Mouse (Mus musculus) kidney, embryonic 14.5 days (tissue): ENCODE data around the gene Ap1b1. TPM values are rescaled to one million over a fixed set of nuclear protein-coding genes. Genes with fewer than 3 reads are reported as not detected.
"Not testable (repeated sequence)": the region's sequence is repeated elsewhere in the genome, so short reads cannot be mapped to it uniquely, and the experiment has no call there.

ENCODE experiments used
- ATAC-seq: fragments of 200-750 bp; cut with Nextera tagmentation; 2 replicates; pipeline ENCODE4 v1.8.0; 2017; ENCODE audit warnings: moderate number of reproducible peaks, mild to moderate bottlenecking, moderate TSS enrichment, moderate library complexity; ENCODE audit not compliant: low FRiP score, low TSS enrichment
- H3K27ac ChIP-seq: fragments of 300-500 bp; sonication (generic); 2 replicates; pipeline ENCODE4 v1.5.1; 2014; ENCODE audit warnings: low read depth, mild to moderate bottlenecking, low read length, moderate library complexity, mixed read lengths
- H3K27me3 ChIP-seq: fragments of 300-500 bp; sonication (generic); 2 replicates; pipeline ENCODE4 v1.6.1; 2014; ENCODE audit warnings: mild to moderate bottlenecking, low read length; ENCODE audit not compliant: control insufficient read depth, insufficient read depth
- H3K36me3 ChIP-seq: fragments of 300-500 bp; sonication (generic); 2 replicates; pipeline ENCODE4 v1.6.1; 2014; ENCODE audit warnings: low read length, mixed read lengths; ENCODE audit not compliant: control insufficient read depth, insufficient read depth
- H3K4me1 ChIP-seq: fragments of 300-500 bp; sonication (generic); 2 replicates; pipeline ENCODE4 v1.6.1; 2014; ENCODE audit warnings: low read length, mixed read lengths; ENCODE audit not compliant: control insufficient read depth, insufficient read depth
- H3K4me2 ChIP-seq: fragments of 300-500 bp; sonication (generic); replicated peaks from 2 replicates; pipeline ENCODE4 v1.6.1; 2014; ENCODE audit warnings: low read depth, mild to moderate bottlenecking, low read length
- H3K4me3 ChIP-seq: fragments of 300-500 bp; sonication (generic); 2 replicates; pipeline ENCODE4 v1.5.1; 2014; ENCODE audit warnings: mild to moderate bottlenecking, low read length
- H3K9ac ChIP-seq: fragments of 300-500 bp; sonication (generic); 2 replicates; pipeline ENCODE4 v1.6.1; 2014; ENCODE audit warnings: low read depth, mild to moderate bottlenecking, low read length, moderate library complexity
- H3K9me3 ChIP-seq: fragments of 300-500 bp; sonication (generic); 2 replicates; pipeline ENCODE4 v1.6.1; 2016; ENCODE audit warnings: low read length; ENCODE audit not compliant: control insufficient read depth
- WGBS: fragments of 180-500 bp; shearing (Covaris S2); extraction: QIAGEN DNeasy Blood & Tissue Kit; methylation state at CpG from one replicate; pipeline ENCODE4 v1.1.7; 2014; 5-methylcytosine and 5-hydroxymethylcytosine counted together
- polyA plus RNA-seq: library from polyadenylated mRNA; unstranded; fragments of >200 nt; fragmentation: Nextera tagmentation; extraction: Ambion mirVana; gene quantifications from 2 replicates; pipeline ENCODE4 v1.2.1, GENCODE M21; 2014

Ap1b1 gene
- polyA plus RNA-seq, 1 experiment from 2014 or later: 62.6 TPM

GRCm38 (mm10) chr11:5065056-5065821, 78.6 kb downstream of the Ap1b1 start, which contains the start of gene Gas2l1:
Gene Gas2l1, minus strand, starts transcription at chr11:5065327.
- WGBS: under 1% methylated on average over 48 of the region's 50 CpGs
- Histone ChIP-seq H3K4me3 (peak within 1 kb of the TSS; percentile 60), H3K27ac (peak within 1 kb of the TSS; percentile 27; the same call in 1 of the 2 replicates)

GRCm38 (mm10) chr11:5067063-5067462, 80.4 kb downstream of the Ap1b1 start:
- H3K4me2 ChIP-seq: no peak overlapping the region
- no peak overlapping the region for H3K9ac ChIP-seq
- H3K9me3 ChIP-seq: no peaks in the 10 kb centered on the region
- peaks cover 18% of the 10 kb centered on the region; the same call in 1 of the 2 replicates for H3K27me3 ChIP-seq
- H3K36me3 ChIP-seq: peaks cover 41% of the 10 kb centered on the region
- no peak overlapping the region for H3K4me3 ChIP-seq
- no peak for ATAC-seq
- H3K4me1 ChIP-seq: peaks cover 25% of the 10 kb centered on the region
- no peak overlapping the region for H3K27ac ChIP-seq

More at GRCm38 (mm10) chr11:5065056-5065821, 78.6 kb downstream of the Ap1b1 start, which contains the start of gene Gas2l1:
- peak within 1 kb of the TSS; percentile 64 for H3K9ac ChIP-seq
- H3K9me3 ChIP-seq: no peaks in the 10 kb centered on the region
- peaks cover 23% of the 10 kb centered on the region for H3K36me3 ChIP-seq
- peak within 1 kb of the TSS; percentile 96 for H3K4me2 ChIP-seq
- ATAC-seq: peak; percentile 84
- H3K4me1 ChIP-seq: peaks cover 34% of the 10 kb centered on the region
- H3K27me3 ChIP-seq: peaks cover 31% of the 10 kb centered on the region

DNA sequence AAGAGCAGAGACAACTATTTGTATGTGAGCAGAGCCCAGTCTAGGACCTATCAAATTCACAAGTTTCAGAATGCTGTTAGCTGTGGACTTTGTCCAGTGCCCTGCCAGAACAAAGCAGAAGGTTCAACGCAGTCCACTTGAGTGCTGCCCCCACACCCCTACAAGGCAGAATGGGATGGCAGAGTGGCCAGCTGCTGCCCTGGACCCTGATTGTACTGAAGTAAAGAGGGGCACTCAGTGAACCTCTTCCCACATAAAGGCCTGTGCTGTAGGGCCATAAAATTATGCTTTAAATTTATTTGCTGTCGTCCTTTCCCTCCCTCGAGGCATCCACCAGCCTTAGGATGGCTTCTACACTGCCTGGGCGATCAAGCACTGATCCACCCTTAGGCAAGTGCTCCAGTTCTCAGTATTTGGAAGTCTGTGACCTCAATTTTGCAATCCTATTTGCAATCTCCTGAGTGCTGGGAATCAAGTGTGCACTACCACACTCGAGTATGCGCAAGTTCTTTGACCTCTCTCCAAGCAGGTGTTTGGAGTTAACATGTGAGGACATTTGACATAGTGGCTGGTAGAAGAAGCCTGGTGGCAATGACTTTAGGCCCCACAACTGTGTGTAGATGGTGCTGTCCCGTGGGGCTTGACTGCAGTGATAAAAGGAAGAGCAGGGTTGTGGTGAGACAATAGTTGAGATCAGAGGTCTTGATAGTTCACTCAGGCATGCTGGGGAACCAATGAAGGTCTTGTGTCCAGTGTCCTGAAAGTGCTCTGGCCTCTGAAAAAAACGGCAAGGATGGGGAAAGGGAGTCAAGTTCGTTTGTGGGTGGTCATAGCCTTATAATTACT, 81.7 kb downstream of the Ap1b1 start:
- H3K27me3 ChIP-seq: peaks cover 6% of the 10 kb centered on the region; the same call in 1 of the 2 replicates
- ATAC-seq: no peak
- H3K4me2 ChIP-seq: no peak overlapping the region
- WGBS: 77% methylated on average over 9 of the region's 9 CpGs
- H3K9me3 ChIP-seq: no peaks in the 10 kb centered on the region
- peaks cover 15% of the 10 kb centered on the region for H3K4me1 ChIP-seq
- no peak overlapping the region for H3K27ac ChIP-seq
- H3K9ac ChIP-seq: no peak overlapping the region
- no peak overlapping the region for H3K4me3 ChIP-seq
- H3K36me3 ChIP-seq: peaks cover 54% of the 10 kb centered on the region

DNA sequence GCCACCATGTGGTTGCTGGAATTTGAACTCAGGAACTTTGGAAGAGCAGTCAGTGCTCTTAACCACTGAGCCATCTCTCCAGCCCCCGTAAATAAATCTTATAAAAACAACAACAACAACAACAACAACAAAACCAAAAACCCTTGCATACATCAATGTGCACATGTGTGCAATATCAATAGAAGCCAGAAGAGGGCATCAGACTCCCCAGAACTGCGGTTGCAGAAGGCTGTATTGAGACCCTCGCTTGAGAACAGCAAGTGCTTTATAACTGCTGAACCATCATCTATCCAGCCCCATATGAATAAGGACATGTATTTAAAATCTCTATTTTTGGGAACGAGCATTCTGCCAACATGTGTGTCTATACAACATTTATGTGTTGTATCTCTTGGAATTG, 88.3 kb downstream of the Ap1b1 start:
- Histone ChIP-seq H3K4me2 (no peak overlapping the region), H3K36me3 (peaks cover 89% of the 10 kb centered on the region), H3K9ac (no peak overlapping the region), H3K4me3 (no peak overlapping the region), H3K27ac (no peak overlapping the region), H3K4me1 (no peaks in the 10 kb centered on the region), H3K27me3 (no peaks in the 10 kb centered on the region), H3K9me3 (no peaks in the 10 kb centered on the region)
- 78% methylated on average over 4 of the region's 4 CpGs for WGBS
- 0 out of 2 replicates have a peak, but pooled peaks have one; percentile 24 for ATAC-seq

- Histone ChIP-seq H3K27ac (no peak overlapping the region), H3K4me2 (no peak overlapping the region), H3K4me1 (no peaks in the 10 kb centered on the region), H3K27me3 (no peaks in the 10 kb centered on the region), H3K9ac (no peak overlapping the region), H3K36me3 (peaks cover 89% of the 10 kb centered on the region), H3K9me3 (no peaks in the 10 kb centered on the region), H3K4me3 (no peak overlapping the region)
- no peak for ATAC-seq
These were observed 89.1 kb downstream of the Ap1b1 start for GRCm38 (mm10) chr11:5075760-5076159.

GRCm38 (mm10) chr11:5076843-5077242, 90.2 kb downstream of the Ap1b1 start:
- H3K36me3 ChIP-seq: peaks cover 85% of the 10 kb centered on the region
- H3K27me3 ChIP-seq, H3K27ac ChIP-seq, H3K4me3 ChIP-seq, H3K9ac ChIP-seq, ATAC-seq, H3K4me2 ChIP-seq, H3K9me3 ChIP-seq, H3K4me1 ChIP-seq: not testable (repeated sequence)
- WGBS: 81% methylated on average over 3 of the region's 5 CpGs

GRCm38 (mm10) chr11:5089147-5089546, 102.5 kb downstream of the Ap1b1 start:
- Histone ChIP-seq H3K36me3 (peaks cover 90% of the 10 kb centered on the region), H3K27ac (no peak overlapping the region), H3K27me3 (no peaks in the 10 kb centered on the region), H3K9ac (no peak overlapping the region), H3K4me2 (no peak overlapping the region), H3K4me1 (0 out of 2 replicates have a peak, but pooled peaks cover 10% of the 10 kb centered on the region), H3K9me3 (no peaks in the 10 kb centered on the region), H3K4me3 (no peak overlapping the region)
- ATAC-seq: no peak
- WGBS: 94% methylated on average over 1 of the region's 1 CpGs

GRCm38 (mm10) chr11:5091706-5092105, 105.1 kb downstream of the Ap1b1 start:
- H3K9me3 ChIP-seq: no peaks in the 10 kb centered on the region
- no peak overlapping the region for H3K27ac ChIP-seq
- no peak overlapping the region for H3K9ac ChIP-seq
- peaks cover 64% of the 10 kb centered on the region for H3K36me3 ChIP-seq
- H3K4me3 ChIP-seq: no peak overlapping the region
- no peaks in the 10 kb centered on the region for H3K27me3 ChIP-seq
- 61% methylated on average over 2 of the region's 2 CpGs for WGBS
- no peak overlapping the region for H3K4me2 ChIP-seq
- peaks cover 15% of the 10 kb centered on the region for H3K4me1 ChIP-seq
- ATAC-seq: no peak
